Mouse (Mus musculus): ENCODE data around the gene Fbxo21.

GRCm38 (mm10) chr5:117964750-117965149 lies 11.8 kb upstream of the Fbxo21 start:
- TF ChIP-seq POLR2A (IDR thresholded peaks at IDR 0.05; ENCODE audit: borderline replicate concordance, control insufficient read depth, low read depth, low read length), result no peak
- TF ChIP-seq CTCF (IDR thresholded peaks at IDR 0.05; ENCODE audit: control insufficient read depth, insufficient read depth, low read length), result no peak
